Mouse (Mus musculus): Measurements from ENCODE around the gene Olfr466. TPM values are rescaled to one million over a fixed set of nuclear protein-coding genes. Genes with fewer than 3 reads are reported as not detected.

The Olfr466 gene
- total RNA-seq (2023), result not detected in 4 replicates

DNA sequence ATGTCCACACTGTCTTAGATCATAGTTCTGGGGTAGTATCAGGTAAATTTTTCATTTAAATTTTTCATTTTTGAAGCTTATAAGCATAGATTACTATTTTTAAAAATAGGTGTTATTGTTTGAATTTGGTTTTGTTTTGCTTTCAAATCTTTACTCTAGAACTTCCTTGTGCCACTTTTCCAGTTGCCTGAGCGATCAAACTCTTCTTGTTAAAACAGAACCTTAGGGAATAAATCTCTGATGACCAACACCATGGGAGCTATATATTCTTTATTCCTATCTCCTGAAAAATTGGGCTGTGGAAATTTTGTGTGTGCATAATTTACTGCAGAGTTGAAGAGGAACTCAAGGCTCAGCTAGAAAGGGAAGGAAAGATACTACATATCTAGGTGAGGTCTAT lies at the start of gene Olfr466:
TSS of gene Olfr466 (plus strand) at position 301 of the 400 bp plus-strand sequence.

DNA sequence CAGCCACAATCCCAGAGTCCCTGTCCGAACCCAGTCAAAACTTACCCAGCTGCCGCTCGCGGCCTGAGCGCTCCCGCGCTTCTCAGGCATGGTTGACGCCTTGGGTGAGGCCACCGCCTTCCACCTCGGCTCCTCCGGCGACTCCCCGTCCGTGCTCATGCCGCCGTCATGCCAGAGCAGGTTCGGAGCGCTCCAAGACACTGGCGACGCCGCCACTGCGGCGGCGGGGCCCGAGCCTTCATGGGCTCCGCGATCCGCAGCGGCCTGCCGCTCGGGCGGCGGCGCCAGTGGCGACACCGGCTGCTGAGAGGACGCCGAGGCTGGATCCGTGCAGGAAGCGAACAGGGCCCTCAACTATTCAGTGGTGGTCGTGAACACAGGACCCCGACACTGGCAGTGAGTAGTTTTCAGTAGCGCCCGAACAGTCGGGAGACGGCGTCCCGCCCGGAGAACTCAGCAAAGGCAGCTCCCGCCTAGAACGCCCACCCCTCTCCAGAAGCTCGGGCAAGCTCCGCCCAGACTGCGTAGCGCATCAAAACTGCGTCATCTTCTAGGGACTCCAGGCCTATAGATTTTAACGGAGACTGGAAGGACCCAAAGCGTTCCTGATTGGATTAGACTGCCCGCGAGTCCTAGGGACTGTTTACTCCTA lies 37.5 kb upstream of the Olfr466 start, which contains the start of gene Mfsd14b:
TSS of gene Mfsd14b (minus strand) at position 517 of the 652 bp plus-strand sequence.

DNA sequence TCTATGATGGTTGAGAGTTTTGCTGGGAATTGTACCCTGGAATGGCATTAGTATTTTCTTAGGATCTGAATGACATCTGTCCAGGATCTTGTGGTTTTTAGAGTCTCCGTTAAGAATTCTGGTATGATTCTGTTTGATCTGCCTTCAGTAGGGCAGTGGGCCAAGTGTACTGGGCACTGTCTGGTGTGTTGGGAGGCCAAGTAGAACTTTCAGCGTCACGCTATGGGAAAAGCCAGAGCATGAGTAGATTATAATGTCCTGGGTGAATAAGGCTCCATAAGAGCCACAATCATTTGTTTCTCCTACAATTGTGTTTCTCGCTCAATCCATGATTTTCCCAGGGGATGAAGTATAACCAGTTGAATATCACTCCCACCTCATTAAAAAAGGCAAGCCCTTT lies 12.3 kb upstream of the Olfr466 start, which contains the start of gene Olfr465-ps1:
TSS of gene Olfr465-ps1 (plus strand) at position 301 of the 400 bp plus-strand sequence.

Other genes starting within 250 kb of the Olfr466 start
- gene Cntnap3, start 246.3 kb upstream of the Olfr466 start, total RNA-seq (2023), result not detected in 4 replicates
- not detected in 4 replicates for gene Spata31, start 232.8 kb upstream of the Olfr466 start, total RNA-seq (2023)
- not detected in 4 replicates for gene Spata31d1c, start 117.2 kb upstream of the Olfr466 start, total RNA-seq (2023)
- gene Prss47, start 97.5 kb upstream of the Olfr466 start, total RNA-seq (2023), result 0.43 to 0.78 TPM (median 0.75 TPM) in 3 of 4 replicates, not detected in the other
- gene Mfsd14b, start 37.3 kb upstream of the Olfr466 start, total RNA-seq (2023), result 39.8 to 55.1 TPM (median 51.7 TPM) in 4 replicates
- gene Olfr465-ps1, start 12.2 kb upstream of the Olfr466 start, total RNA-seq (2023), result not detected in 4 replicates
- not detected in 4 replicates for gene Nlrp4f, start 55.7 kb downstream of the Olfr466 start, total RNA-seq (2023)
- gene Gm10775, start 109.3 kb downstream of the Olfr466 start, total RNA-seq (2023), result not detected in 4 replicates
- gene Zfp369, start 128.6 kb downstream of the Olfr466 start, total RNA-seq (2023), result 35.9 to 42.8 TPM (median 39.8 TPM) in 4 replicates

Measured in B cell, adult 62 days (primary cell).